Mouse (Mus musculus) bone marrow, adult 2 months (tissue): ENCODE results near the gene Zfp866.

Experiments
- CTCF ChIP-seq: fragments of 200-500 bp; IDR thresholded peaks from 2 replicates; pipeline ENCODE4 v1.5.1; 2011; ENCODE audit warnings: low read length, control low read depth; ENCODE audit not compliant: control insufficient read depth, insufficient read depth
- POLR2A ChIP-seq: fragments of 200-500 bp; IDR thresholded peaks from 2 replicates; pipeline ENCODE4 v1.6.1; 2011; ENCODE audit warnings: low read depth, mild to moderate bottlenecking, control low read depth, low read length, borderline replicate concordance; ENCODE audit not compliant: control insufficient read depth

- TF ChIP-seq CTCF (no peak), POLR2A (no peak)
Measured at GRCm38 (mm10) chr8:69807236-69807635, 16.3 kb upstream of the Zfp866 start.
